Comparison of ENCODE assay signal across 9 mouse cellular contexts in genomic region chr17:44261594-44262202, GRCm38 (mm10).
DNase-seq lines count a peak whose midpoint lies in the region; ATAC-seq and TF ChIP-seq lines count a peak whose summit lies in the region.
"Had no signal": no experiment of that assay in that cellular context is flagged by ENCODE, and none has a peak within 500 bp of the region (broad histone marks: within the 10 kb centered on the region; RNA-seq: fewer than 3 reads in every experiment).

No protein-coding gene starts in this region.

- TF ChIP-seq CTCF in cortical plate, adult 2 months (IDR thresholded peaks at IDR 0.05; ENCODE audit: extremely low read depth, insufficient read depth, low read length) = peak; percentile 89

- no peak overlapping the region for H3K4me2 ChIP-seq in kidney, embryonic 16.5 days (replicated peaks; ENCODE audit: low read depth, low read length)
- H3K4me2 ChIP-seq in neural tube, embryonic 11.5 days (ENCODE audit: low read depth) = no peak overlapping the region

- H3K36me3 ChIP-seq in kidney, embryonic 16.5 days (ENCODE audit: insufficient read depth, low read length) = no peaks in the 10 kb centered on the region
- no peaks in the 10 kb centered on the region for H3K36me3 ChIP-seq in neural tube, embryonic 11.5 days (ENCODE audit: control insufficient read depth, insufficient read depth, low read length)

- no peaks in the 10 kb centered on the region for H3K9me3 ChIP-seq in kidney, embryonic 16.5 days (ENCODE audit: low read length)
- no peaks in the 10 kb centered on the region for H3K9me3 ChIP-seq in neural tube, embryonic 11.5 days (ENCODE audit: control insufficient read depth, low read length)

- 24% methylated on average over 9 of the region's 15 CpGs for WGBS in kidney, embryonic 16.5 days
- 28% methylated on average over 9 of the region's 15 CpGs for WGBS in neural tube, embryonic 11.5 days

- H3K27me3 ChIP-seq in kidney, embryonic 16.5 days (ENCODE audit: insufficient read depth, low read length) = peaks cover 4% of the 10 kb centered on the region; the same call in 1 of the 2 replicates
- H3K27me3 ChIP-seq in neural tube, embryonic 11.5 days (ENCODE audit: control insufficient read depth, insufficient read depth, low read length) = no peaks in the 10 kb centered on the region

- peak; percentile 70; the same call in 1 of the 2 replicates for ATAC-seq in kidney, embryonic 16.5 days (ENCODE audit: low FRiP score, low TSS enrichment)
- peak; percentile 65; the same call in 1 of the 2 replicates for ATAC-seq in neural tube, embryonic 11.5 days (ENCODE audit: insufficient read depth, low FRiP score, low TSS enrichment)

- DNase-seq in 3T3-L1 (ENCODE audit: low read depth, low spot score) (peak; percentile 88), ZHBTc4 (ENCODE audit: low read depth, low spot score) (peak; percentile 67), liver (peak; percentile 51)
- DNase-seq in gastrocnemius, postnatal 25 days = peak; percentile 41
- DNase-seq in neural tube, embryonic 11.5 days (ENCODE audit: low spot score) = peak; percentile 83
- DNase-seq in testis, postnatal 10 days (ENCODE audit: low spot score) = peak; percentile 79

- no peak for TF ChIP-seq POLR2A in cortical plate, adult 2 months (IDR thresholded peaks at IDR 0.05; ENCODE audit: extremely low read depth, insufficient read depth, low read length)

- no peak overlapping the region for H3K27ac ChIP-seq in cortical plate, adult 2 months (ENCODE audit: insufficient read depth, low read length)
- H3K27ac ChIP-seq in kidney, embryonic 16.5 days (ENCODE audit: low read length) = no peak overlapping the region
- no peak overlapping the region for H3K27ac ChIP-seq in neural tube, embryonic 11.5 days (ENCODE audit: low read depth, low read length)

- H3K4me3 ChIP-seq in cortical plate, adult 2 months (ENCODE audit: insufficient read depth, low read length) = no peak overlapping the region
- no peak overlapping the region for H3K4me3 ChIP-seq in kidney, embryonic 16.5 days (ENCODE audit: low read length)
- H3K4me3 ChIP-seq in neural tube, embryonic 11.5 days (ENCODE audit: low read depth, low read length) = no peak overlapping the region
- H3K4me3 ChIP-seq: erythroblast, embryonic 14.5 days had no signal

- no peaks in the 10 kb centered on the region for H3K4me1 ChIP-seq in cortical plate, adult 2 months (ENCODE audit: control insufficient read depth, insufficient read depth, low read length)
- H3K4me1 ChIP-seq in kidney, embryonic 16.5 days (ENCODE audit: insufficient read depth, low read length) = no peaks in the 10 kb centered on the region
- H3K4me1 ChIP-seq in neural tube, embryonic 11.5 days (ENCODE audit: control insufficient read depth, insufficient read depth, low read length) = no peaks in the 10 kb centered on the region

- no peak overlapping the region for H3K9ac ChIP-seq in kidney, embryonic 16.5 days (replicated peaks; ENCODE audit: low read length)
- H3K9ac ChIP-seq in neural tube, embryonic 11.5 days (ENCODE audit: low read length) = no peak overlapping the region
